Mouse (Mus musculus) lung, adult 18-20 months (tissue): ENCODE results near the gene Lta.
A peak's percentile ranks its signal among the peaks of the same experiment; 100 is the strongest.

ENCODE experiments used
- DNase-seq, 2 experiments: peaks; one replicate each; pipeline ENCODE4 v3.0.0; 2022; ENCODE audit warnings: mixed read lengths in 2 of 2

Lta gene

GRCm38 (mm10) chr17:35239700-35240099 is 34.5 kb upstream of the Lta start:
- no peak for DNase-seq

GRCm38 (mm10) chr17:35237504-35237903 is 32.4 kb upstream of the Lta start:
- peak in 1 of 2 experiments; percentile 3 for DNase-seq

- peak in 1 of 2 experiments; percentile 7 for DNase-seq
These were observed 31.8 kb upstream of the Lta start for GRCm38 (mm10) chr17:35236996-35237395.

DNA sequence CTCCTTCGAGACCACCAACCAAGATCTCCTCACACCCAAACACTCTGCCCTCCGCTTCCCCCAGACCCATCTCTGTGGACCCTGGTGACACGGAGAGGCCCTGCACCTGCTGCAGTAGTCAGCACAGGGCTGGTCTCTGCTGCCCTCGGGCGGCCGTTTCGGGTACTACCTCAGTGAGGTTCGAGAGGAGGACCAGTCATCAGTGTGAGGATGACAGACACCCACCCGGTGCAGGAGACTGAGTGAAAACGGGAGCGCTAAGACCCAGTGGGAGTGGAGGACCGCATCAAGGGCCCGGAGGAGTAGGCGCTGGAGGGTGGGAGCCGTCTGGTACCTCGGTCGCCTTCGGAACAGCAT is 31.2 kb upstream of the Lta start:
- DNase-seq, result peak; percentile 94 to 95

GRCm38 (mm10) chr17:35235614-35236389 is 30.7 kb upstream of the Lta start, which contains the start of gene Nfkbil1:
Gene Nfkbil1, minus strand, starts transcription at chr17:35235792.
- DNase-seq, result peak; percentile 93 to 95

- DNase-seq, result peak; percentile 40 to 48
These were observed 29.8 kb upstream of the Lta start for GRCm38 (mm10) chr17:35234903-35235302.

DNA sequence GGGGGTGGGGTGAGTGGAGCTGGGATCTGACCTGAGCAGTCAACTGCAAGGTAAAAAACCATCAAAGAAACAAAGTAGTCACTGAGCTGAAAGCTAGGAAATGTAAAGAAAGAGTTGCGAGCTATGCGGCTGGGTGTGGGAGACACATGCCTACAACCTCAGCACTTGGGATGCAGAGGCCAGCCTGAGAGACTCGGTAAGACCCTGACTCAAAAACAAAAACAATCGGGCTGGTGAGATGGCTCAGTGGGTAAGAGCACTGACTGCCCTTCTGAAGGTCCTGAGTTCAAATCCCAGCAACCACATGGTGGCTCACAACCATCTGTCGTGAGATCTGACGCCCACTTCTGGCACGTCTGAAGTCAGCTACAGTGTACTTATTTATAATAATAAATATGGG is 28.9 kb upstream of the Lta start:
- peak in 1 of 2 experiments; percentile 3 for DNase-seq

DNA sequence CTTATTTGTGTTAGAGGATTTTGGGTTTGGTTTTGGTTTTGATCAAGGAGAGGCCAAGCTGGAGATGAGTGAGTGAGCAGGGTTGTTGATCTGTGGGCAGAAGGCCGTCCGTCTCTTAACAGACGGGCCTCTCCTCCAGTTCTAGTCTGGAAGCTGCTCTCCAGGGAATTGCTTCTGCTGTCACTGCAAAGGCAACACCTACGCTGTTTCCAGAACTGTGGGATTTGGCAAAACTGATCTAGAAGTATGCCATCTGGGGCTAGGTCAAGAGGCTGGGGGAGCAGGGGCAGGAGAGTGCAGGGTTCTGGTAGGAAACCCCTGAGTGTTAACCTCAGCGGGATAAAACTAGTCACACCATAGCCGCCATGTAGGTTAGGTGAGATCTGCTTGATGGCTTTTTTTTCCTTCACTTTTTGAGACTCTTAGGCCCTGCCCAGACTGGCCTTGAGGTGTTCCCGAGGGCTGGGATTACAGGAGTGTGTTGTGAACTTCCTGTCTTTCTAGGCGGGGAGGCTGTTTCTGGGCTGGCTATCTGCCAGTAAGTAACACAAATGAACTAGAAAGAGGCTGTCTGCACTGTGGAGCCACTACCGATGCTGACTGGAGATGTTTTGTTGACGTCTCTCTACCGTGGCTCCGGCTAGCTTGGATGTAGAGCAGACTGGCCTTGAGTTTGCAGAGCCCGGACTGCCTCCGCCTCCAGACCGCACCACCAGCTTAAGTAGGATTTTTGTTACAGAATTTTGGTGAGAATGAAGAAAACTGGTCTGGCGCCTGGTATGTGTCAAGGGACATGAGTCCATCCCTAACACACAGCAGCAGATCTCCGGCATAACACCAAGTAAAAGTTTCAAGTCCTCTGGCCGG is 28.2 kb upstream of the Lta start, which contains the start of gene Atp6v1g2:
Gene Atp6v1g2, plus strand, starts transcription at position 547 of the 867 bp plus-strand sequence.
- peak; percentile 37 to 50 for DNase-seq

DNA sequence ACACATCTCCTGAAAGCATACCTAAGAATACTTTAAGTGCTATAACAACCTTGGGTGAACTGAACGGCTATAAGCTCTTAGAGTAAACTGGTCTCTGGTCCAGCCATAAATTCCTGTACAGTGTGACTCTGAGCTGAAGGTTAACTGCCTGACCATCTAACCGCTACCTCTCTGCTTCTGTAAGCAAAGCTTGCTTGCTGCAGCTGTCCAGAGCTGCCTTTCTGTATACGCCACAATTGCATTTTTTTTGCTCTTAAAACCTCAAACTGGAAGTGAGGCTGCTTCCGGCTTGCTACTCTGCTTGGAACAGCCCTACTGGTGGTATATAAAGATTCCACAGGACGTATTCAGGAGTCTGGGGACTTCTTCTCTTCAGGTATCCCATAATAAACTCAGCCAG is 27.5 kb upstream of the Lta start:
- no peak for DNase-seq

- DNase-seq, result peak; percentile 81 to 84
These were observed 26.9 kb upstream of the Lta start for GRCm38 (mm10) chr17:35232043-35232442.

GRCm38 (mm10) chr17:35231022-35231421 is 25.9 kb upstream of the Lta start:
- no peak for DNase-seq

DNA sequence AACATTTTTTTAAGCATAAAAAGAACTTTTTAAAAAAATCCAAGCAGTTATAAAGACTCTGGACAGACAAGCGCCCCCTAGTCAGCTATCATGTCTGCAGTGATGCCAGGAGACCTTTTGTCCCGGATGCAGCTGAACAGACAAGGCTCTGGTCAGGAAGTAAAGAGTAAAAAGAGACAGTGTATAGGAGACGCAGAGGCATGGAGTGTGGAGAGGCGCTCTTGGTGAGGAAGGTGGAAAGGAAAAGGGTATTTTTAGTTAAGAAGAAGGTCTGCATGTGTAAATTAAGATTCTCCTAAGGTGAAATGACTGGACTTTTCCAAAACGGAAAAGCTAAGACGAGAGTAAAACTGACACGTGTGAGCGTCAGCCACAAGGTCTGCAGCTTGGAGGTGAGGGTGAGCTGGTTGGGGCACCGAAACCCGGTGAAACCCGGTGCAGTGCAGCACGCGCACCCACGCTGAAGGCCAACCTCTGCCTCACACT is 21.5 kb upstream of the Lta start:
- DNase-seq, result no peak

DNA sequence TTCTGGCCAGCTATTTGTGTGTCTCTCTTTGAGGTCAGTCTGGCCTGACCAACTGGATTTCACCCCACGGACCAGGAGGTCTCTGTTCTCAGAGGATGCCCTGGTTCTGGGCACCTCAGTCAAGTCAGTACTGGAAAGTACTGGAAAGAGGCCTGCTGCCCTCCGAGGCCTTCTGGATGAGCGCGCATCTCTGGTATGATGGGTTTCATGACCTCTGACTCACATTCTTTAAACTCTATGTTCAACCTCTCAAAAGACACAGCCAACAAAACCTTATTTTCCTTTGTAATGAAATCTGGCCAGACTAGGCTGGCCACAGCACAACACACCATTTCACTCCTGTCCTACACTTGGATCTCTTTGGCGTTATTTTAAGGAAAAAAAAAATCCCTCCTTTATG is 20.3 kb upstream of the Lta start:
- DNase-seq, result no peak

GRCm38 (mm10) chr17:35224641-35225040 is 19.5 kb upstream of the Lta start:
- no peak for DNase-seq

DNA sequence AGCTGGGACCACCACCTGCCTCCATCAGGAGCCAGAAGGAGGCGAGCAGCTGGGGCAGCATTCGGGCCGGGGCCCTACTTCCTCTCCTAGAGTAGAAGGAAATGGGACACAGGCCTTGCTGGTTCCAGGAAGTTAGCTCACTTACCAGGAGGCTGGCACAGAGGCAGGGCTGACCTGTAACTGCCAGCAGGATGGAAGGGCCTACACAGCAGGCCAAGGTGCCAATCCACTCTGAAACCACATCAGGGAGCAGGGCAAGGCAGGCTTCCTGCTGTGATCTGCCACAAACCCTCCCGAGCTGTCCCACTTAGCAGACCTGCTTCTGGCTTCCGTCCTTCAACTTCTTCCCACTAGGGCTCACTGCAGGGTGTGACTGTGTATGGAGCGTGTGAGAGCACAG is 17.1 kb upstream of the Lta start:
- DNase-seq, result no peak

DNA sequence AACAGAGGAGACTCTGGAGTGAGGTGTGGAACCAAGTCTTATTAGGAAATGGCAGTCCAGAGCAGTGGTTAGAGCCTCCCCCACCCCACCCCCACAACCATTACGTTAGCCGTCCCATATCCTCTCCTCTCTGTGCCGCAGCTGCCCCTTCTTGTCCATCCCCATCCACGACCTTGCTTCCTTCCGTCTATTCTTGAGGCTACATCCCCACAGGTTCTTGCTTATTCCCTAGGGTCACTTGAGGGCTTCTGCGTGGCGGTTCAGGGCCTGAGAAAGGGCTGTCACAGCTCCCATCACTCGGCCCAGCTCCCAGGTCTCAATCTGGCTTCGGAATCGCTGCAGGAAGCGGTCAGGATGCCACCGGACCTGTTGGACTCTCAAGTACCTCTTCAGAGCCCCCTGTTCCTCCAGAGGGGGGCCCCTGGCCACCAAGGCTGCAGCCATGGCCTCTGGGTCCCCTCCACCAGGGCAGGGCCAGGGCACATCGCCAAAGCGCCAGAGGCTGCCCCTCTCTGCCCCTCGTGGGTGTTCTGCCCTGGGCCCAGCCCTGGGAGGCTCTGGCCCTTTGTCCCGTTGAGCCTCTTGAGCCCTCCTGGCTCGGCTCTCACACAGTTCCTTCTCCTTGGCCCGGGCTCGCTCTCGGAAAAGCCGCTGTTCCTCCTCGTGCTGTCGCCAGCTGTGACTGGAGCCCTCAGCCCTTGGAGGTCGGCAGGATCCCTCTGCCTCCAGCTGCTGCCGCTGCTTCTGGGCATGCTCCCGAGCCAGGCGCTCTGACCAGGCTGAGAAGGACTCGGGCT is 15.2 kb upstream of the Lta start, which contains the start of gene Gm16181:
Gene Gm16181, plus strand, starts transcription at position 679 of the 797 bp plus-strand sequence.
- DNase-seq, result no peak

DNA sequence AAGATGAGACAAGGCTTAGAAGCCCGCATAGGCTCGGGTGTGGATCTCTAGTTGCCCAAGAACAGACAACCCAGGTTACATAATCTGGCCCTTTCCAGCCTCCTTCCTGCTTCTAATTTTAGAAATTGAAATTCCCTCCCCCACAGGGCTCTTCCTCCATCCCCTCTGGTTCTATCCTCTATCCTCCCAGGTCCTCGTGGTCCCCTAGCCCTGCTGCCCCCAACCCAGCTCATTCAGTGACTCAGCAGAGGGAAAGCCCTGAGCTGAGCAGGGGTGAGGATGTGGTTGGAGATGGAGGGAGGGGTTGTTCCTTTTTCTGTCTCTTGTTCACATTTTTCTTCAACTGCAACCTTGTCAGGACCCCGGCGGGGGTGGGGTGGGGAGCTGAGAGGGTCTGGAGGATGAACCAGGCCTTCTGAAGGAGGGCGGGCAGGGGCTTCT is 14.5 kb upstream of the Lta start:
- DNase-seq, result no peak

DNA sequence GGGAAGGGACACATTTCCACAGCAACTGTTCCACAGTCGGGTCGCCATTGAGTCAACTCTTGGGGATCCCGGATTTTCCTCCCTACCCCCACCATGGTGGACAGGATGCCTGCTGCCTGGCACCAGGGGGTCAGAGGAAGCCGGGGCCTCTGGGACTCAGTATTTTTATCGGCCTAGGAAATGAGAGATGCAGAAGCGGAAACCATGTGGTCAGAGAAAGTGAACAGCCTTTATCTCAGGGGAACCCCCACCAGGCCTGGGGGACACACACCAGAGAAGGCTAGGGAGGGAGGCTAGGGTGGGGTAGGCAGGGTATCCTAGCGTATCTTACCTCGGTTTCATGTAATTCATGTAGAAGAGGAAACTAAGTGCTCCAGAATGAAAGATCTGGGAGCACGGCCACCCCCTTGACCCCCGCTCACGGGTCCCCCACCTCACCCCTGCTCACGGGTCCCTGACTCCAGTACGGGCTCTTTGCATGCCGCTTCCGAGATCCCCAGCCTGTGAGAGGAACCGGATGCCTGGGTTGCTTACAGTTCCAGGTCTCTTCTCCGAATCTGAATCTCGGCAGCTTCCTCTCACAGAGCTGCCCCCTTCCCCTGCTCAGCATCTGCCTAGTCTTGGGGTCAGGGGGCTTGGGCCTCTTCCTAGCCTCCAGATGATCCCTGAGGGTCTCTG is 13.5 kb upstream of the Lta start:
- no peak for DNase-seq

DNA sequence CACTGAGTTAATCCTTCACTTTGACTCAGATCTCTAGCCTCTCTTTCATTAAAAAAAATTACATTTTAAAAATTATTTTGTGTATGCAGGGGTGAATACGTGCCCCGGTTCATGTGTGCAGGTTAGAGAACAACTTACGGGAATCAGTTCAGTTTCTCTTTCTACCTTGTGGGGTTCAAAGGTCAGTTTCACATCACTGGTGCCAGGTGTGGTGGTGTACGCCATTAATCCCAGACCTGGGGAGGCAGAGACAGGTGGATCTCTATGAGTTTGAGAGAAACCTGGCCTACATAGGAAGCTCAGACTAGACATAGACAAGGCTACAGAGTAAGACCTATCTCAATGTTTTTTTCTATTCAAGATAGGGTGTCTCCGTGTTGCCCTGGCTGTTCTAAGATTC is 7.9 kb upstream of the Lta start:
- no peak for DNase-seq

DNA sequence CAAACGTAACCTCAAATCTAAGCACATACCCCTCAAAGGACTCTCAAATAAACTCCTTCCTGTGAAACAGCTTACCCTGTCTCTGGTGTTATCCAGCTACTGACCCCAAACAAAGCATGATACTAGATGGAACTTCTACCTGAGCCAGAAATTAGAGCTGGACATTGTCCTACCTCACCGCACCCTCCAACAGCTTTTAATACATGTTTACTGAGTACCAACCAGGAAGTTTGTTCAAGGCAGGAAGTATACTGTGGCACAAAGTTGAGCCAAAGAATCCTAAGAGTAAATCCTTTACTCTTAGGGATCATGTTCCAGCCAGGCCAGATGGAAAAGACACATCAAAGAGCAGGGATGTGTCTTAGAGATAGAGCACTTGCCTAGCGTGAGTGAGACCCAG is 5.4 kb upstream of the Lta start:
- no peak for DNase-seq

- DNase-seq, result no peak
These were observed 4.8 kb upstream of the Lta start for GRCm38 (mm10) chr17:35209785-35210535.
